Mouse (Mus musculus) heart, adult 9 months (tissue): Measurements from ENCODE around the gene Dpy19l3.

Experiments used
- DNase-seq, 2 experiments: peaks; one replicate each; pipeline ENCODE4 v3.0.0; 2022; ENCODE audit warnings: low spot score in 2 of 2

Gene Dpy19l3

GRCm38 (mm10) chr7:35754033-35754885, at the start of gene Dpy19l3:
Gene Dpy19l3, minus strand, starts transcription at chr7:35754454.
- peak; percentile 86 to 87 for DNase-seq

DNA sequence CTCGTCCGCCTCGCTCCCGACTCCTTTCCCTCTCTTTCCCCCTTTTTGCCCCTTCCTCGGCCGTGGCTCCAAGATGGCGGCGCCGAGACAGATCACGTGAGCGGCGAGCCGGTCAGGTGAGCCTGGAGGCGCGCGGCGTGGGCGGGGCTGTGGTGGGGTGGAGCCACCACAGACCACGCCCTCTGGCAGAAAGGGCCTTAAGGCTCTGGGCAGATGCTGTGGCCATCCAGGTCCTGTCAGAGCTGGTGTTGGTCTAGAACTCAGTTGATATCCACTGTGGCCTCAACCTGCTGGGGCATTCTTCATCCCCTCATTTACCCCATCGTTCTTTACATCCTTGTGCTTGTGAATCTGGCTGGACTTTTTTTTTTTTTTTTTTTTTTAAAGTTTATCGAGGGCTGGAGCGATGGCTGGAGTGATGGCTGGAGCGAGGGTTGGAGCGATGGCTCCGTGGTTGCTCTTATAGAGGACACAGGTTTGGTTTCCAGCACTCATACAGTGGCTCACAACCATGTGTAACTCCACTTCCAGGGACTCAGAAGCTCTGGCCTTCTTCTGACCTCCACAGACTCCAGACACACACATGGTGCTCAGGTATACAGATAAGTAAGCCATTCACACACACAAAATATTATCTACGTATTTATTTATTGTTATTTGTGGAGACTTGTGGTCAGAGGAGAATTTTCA, 48.8 kb upstream of the Dpy19l3 start, which contains the start of gene Zfp507:
Gene Zfp507, minus strand, starts transcription at position 98 of the 690 bp plus-strand sequence.
- peak; percentile 71 to 81 for DNase-seq

GRCm38 (mm10) chr7:35802201-35802905, 48.1 kb upstream of the Dpy19l3 start:
- DNase-seq, result no peak

DNA sequence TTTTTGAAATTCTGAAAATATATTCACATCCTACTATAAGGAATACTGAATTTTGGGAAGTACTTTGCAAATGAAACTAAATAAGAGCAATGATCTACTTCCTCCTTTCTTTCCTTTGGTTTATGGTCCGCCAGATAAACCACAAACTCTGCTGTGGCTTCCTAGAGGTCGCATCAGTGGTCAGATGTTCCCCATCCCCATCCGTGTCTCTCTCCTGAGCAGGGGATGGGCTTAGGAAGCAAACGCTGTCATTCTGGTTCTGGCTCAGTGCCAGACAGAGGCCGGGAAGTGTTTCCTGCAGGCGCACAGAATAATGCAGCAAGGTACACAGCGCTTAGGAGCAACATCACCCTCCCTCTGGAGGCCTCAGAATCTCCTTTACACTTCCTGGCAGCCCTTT, 41.9 kb upstream of the Dpy19l3 start:
- no peak for DNase-seq

GRCm38 (mm10) chr7:35794145-35794664, 40.0 kb upstream of the Dpy19l3 start:
- DNase-seq, result no peak

DNA sequence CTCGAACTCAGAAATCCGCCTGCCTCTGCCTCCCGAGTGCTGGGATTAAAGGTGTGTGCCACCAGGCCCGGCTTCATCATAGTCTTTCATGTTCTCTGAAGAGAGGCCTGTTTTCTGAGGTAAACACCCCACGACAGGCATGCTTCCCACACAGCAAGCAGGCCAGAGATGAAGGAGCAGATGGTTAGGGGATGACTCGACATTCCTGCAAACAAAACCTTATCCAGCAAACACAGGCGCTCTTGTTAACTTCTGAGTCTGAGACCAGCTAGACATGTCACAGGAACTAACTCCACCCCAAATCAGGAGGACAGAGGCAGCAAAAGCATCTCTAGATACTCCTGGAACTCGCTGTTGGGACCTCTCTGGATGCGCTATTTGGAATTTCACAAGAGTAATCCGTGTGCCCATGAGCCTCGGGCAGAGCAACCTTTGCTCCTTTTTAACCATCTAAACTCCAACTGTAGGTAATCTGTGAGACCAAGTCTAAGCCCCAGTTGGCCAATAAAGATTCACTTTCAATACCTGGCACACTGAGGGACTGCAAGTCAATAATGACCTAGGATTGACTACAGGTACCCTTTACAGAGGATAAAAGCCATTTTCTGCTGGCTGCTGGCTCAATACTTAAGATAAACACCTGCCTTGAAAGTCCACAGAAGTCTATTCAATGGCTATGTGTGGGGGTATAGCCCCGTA, 38.0 kb upstream of the Dpy19l3 start:
- DNase-seq, result no peak

- DNase-seq, result no peak
Measured at GRCm38 (mm10) chr7:35790926-35791325, 36.7 kb upstream of the Dpy19l3 start.

DNA sequence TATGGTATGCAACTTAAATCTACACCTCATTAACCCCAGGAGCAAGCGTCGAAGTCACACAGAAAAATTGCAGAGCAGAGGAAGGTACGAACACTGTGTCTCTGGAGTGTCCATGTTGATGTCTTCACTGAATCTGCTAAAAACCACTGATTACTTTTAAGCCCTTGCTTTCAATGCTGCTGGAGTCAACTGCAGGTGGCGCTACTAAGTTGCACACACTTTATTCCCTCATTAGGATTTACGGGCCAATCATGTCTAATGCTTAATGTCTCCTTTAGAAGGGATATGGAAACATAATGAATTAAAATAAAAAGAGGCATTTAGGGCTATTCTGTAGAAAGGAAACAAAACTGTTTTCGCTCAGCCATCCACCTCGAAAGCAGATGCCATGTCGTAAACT, 35.9 kb upstream of the Dpy19l3 start:
- DNase-seq, result no peak

- DNase-seq, result no peak
Measured at GRCm38 (mm10) chr7:35785579-35785978, 31.3 kb upstream of the Dpy19l3 start.

DNA sequence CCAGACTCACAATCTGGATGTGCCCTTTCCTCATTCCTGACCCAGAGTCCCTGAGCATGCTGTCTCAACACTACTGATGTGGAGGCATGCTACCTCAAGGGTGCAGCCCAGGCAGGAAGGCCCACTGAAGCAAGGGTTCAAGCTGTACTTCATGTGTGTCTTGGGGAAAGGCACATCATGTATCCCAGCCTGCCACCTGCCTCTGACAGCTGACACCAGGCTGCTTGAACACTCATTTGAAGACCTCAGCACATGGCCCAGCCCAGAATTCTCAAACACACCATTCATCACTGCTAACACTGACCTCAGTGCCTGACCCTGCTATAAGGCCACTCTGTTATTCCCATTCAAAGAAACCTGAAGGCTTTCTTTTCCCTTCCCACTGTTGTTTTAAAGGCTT, 28.0 kb upstream of the Dpy19l3 start:
- no peak for DNase-seq

GRCm38 (mm10) chr7:35774127-35774526, 19.9 kb upstream of the Dpy19l3 start:
- DNase-seq, result no peak

- no peak for DNase-seq
Measured at GRCm38 (mm10) chr7:35772347-35772746, 18.1 kb upstream of the Dpy19l3 start.

DNA sequence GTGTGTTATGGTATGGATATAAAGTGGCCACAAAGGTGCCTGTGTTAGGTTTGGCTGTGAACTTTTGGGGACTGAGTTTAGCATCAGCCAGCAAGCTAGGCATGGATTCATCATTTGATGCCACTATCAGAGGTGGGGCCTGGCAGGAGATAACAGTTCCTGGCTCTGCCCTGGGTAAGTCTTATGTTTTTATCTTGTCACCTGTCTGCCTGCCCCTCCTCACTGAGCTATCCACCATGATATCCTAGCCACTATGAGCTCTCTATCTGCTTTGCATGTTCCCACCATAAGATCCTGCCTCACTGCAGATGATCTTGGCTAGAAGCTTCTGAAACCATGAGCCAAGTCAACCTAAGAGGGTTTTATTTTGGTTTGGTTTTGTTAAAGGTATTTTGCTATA, 16.9 kb upstream of the Dpy19l3 start:
- DNase-seq, result no peak

GRCm38 (mm10) chr7:35770122-35770521, 15.9 kb upstream of the Dpy19l3 start:
- no peak for DNase-seq

DNA sequence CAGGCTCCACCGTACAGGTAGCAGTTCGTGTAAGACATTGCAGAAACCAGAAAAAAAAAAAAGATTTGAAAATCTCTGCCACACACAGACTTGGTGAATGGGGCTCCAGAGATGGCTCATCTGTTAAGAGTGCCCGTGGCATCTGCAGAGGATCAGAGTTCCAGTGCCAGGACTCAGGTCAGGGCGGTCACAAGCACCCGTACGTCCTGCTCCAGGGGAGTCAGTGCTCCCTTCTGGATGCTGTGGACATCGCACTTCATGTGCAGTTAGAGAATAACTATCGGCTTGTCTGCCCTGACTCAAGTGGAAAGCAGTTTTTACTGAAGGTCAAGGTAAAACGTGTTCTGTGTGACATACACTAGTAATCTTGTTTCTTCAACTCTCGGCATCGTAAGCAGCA, 10.2 kb upstream of the Dpy19l3 start:
- no peak for DNase-seq

- DNase-seq, result no peak
Measured at GRCm38 (mm10) chr7:35761801-35762200, 7.5 kb upstream of the Dpy19l3 start.

DNA sequence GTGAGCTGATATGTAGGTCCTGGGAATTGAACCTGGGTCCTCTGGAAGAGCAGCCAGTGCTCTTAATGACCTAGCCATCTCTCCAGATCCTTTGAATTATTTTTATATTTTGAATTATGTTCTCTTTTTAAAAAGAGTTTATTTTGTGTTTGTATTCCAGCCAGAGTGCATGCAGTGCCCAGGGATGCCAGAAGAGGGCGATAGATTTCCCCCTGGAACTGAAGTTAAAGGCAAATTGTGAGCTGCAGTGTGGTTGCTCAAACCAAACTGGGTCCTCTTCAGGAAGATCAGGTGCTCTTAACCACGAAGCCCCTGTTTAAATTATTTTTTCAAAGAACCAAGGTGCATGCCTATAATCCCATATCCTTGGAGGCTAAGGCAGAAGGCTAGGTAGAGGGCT, 5.3 kb upstream of the Dpy19l3 start:
- DNase-seq, result no peak

DNA sequence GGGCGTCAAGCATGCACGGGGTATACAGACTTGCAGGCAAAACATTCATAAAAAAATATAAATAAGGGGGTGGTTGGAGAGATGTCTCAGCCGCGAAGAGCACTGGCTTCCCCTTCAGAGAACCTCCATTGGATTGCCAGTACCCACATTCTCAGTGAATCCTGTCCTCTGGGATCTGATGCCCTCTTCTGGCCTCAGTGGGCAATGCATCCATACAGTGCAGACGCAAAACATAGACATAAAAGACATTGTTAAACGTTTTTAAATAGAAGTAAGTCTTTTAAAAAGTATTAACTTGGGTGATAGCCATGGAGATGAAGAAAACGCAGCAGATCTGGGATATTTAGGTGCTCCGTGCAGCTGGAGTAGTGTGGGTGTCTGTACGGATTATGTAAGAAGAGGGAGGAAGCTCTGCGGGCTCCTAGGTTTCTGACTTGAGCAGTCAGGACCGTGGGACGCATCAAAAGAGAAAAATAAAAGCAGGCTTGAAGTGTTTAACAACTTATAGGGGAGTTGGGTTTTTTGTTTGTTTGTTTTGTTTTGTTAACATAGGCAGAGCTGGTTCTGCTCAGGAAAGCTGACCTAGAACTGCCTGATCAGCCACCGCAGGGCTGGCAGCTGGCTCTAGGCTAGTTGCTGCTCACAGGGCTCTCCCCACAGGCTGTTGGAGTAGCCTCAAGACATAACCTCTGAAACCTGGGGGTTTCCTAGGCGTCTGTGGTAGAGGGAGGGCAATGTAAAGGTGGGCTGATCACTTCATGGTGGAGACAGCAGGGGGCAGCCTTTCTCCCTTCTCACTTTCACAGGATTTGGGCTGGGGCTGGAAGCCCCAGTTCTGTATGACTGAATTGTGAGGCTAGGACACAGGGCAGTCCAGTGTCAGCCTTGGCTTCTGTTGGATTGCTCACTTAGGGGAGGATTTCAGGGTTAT, 2.5 kb upstream of the Dpy19l3 start:
- no peak for DNase-seq

- DNase-seq, result no peak
Measured at GRCm38 (mm10) chr7:35754886-35755168, 573 bp upstream of the Dpy19l3 start.

DNA sequence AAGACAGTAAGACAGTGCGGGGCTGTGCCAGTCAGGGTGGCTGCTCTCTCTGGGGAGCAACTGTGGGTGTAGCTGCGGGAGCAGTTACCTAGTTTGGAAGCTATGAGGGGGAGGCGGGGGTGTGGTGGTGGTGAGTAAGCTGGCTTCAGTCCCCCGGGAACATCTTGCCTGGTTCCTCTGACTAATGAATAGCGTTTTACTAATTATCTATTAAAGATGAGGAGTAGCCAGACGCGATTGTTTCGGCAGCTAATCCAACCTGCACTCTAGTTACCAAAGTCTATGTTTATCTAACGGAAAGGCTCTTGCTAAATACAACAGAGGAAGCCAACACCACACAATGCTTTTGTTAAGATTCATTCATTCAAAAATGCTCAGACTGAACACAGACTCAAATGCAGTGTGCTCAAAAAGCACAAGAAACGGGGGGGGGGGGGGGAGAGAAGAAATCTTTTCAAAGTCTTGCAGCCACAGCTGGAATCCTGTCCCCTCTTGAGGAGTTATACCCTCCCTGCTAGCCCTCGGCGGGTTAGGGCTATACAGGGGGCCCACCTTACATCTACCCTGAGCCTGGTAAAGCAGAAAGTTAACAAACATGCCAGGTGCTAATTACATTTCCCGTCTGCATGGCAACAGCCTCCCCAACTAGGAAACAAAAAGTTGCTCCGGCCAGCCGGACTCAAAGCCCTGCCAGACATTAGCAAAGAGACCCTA, 778 bp downstream of the Dpy19l3 start:
- DNase-seq, result no peak
